Mouse (Mus musculus): ENCODE measurements around the gene Tcstv1.
"Not testable (repeated sequence)": the region's sequence is repeated elsewhere in the genome, so short reads cannot be mapped to it uniquely, and the experiment has no call there.

Tcstv1 gene

GRCm38 (mm10) chr13:119894685-119895084 is at the start of gene Tcstv1:
Tcstv1 (minus strand) TSS chr13:119894785.
- not testable (repeated sequence) for DNase-seq (ENCODE audit: low read depth, low spot score)

- DNase-seq (ENCODE audit: low read depth, low spot score) = not testable (repeated sequence)
These were observed 34.6 kb upstream of the Tcstv1 start, which contains the start of gene Gm21761 for GRCm38 (mm10) chr13:119929172-119929571. Gm21761 (minus strand) TSS chr13:119929272.

- not testable (repeated sequence) for DNase-seq (ENCODE audit: low read depth, low spot score)
These were observed 30.2 kb upstream of the Tcstv1 start for GRCm38 (mm10) chr13:119924597-119925340.

GRCm38 (mm10) chr13:119916966-119917722 is 22.6 kb upstream of the Tcstv1 start:
- not testable (repeated sequence) for DNase-seq (ENCODE audit: low read depth, low spot score)

GRCm38 (mm10) chr13:119916449-119916848 is 21.9 kb upstream of the Tcstv1 start:
- not testable (repeated sequence) for DNase-seq (ENCODE audit: low read depth, low spot score)

GRCm38 (mm10) chr13:119898549-119898948 is 4.0 kb upstream of the Tcstv1 start:
- not testable (repeated sequence) for DNase-seq (ENCODE audit: low read depth, low spot score)

- not testable (repeated sequence) for DNase-seq (ENCODE audit: low read depth, low spot score)
These were observed 7.7 kb downstream of the Tcstv1 start for GRCm38 (mm10) chr13:119886896-119887295.

GRCm38 (mm10) chr13:119864395-119864999 is 30.1 kb downstream of the Tcstv1 start:
- DNase-seq (ENCODE audit: low read depth, low spot score) = not testable (repeated sequence)

GRCm38 (mm10) chr13:119862399-119862798 is 32.2 kb downstream of the Tcstv1 start:
- not testable (repeated sequence) for DNase-seq (ENCODE audit: low read depth, low spot score)

Measured in forelimb bud, embryonic 11.5 days (tissue).